Mouse (Mus musculus): ENCODE results near the gene Chrna9.

The Chrna9 gene

GRCm38 (mm10) chr5:65919326-65919725, 15.4 kb upstream of the Chrna9 start:
- DNase-seq (ENCODE audit: low read depth, low spot score) = peak; percentile 72

GRCm38 (mm10) chr5:65919904-65920303, 14.8 kb upstream of the Chrna9 start:
- DNase-seq (ENCODE audit: low read depth, low spot score) = peak; percentile 39

GRCm38 (mm10) chr5:65920701-65921426, 13.9 kb upstream of the Chrna9 start:
- peak; percentile 55 for DNase-seq (ENCODE audit: low read depth, low spot score)

GRCm38 (mm10) chr5:65921477-65922138, 13.1 kb upstream of the Chrna9 start:
- DNase-seq (ENCODE audit: low read depth, low spot score) = peak; percentile 77

- DNase-seq (ENCODE audit: low read depth, low spot score) = no peak
Measured at GRCm38 (mm10) chr5:65926666-65927065, 8.1 kb upstream of the Chrna9 start.

GRCm38 (mm10) chr5:65929162-65929561, 5.6 kb upstream of the Chrna9 start:
- DNase-seq (ENCODE audit: low read depth, low spot score) = peak; percentile 86

GRCm38 (mm10) chr5:65930171-65930570, 4.5 kb upstream of the Chrna9 start:
- no peak for DNase-seq (ENCODE audit: low read depth, low spot score)

- no peak for DNase-seq (ENCODE audit: low read depth, low spot score)
Measured at GRCm38 (mm10) chr5:65933258-65933657, 1.5 kb upstream of the Chrna9 start.

- no peak for DNase-seq (ENCODE audit: low read depth, low spot score)
Measured at GRCm38 (mm10) chr5:65933764-65934163, 957 bp upstream of the Chrna9 start.

- no peak for DNase-seq (ENCODE audit: low read depth, low spot score)
Measured at GRCm38 (mm10) chr5:65937011-65937726, 2.4 kb downstream of the Chrna9 start.

- DNase-seq (ENCODE audit: low read depth, low spot score) = peak; percentile 92
Measured at GRCm38 (mm10) chr5:65937998-65938715, 3.4 kb downstream of the Chrna9 start.

- peak; percentile 51 for DNase-seq (ENCODE audit: low read depth, low spot score)
Measured at GRCm38 (mm10) chr5:65941145-65941544, 6.4 kb downstream of the Chrna9 start.

- no peak for DNase-seq (ENCODE audit: low read depth, low spot score)
Measured at GRCm38 (mm10) chr5:65949822-65950221, 15.1 kb downstream of the Chrna9 start.

GRCm38 (mm10) chr5:65950236-65950635, 15.5 kb downstream of the Chrna9 start:
- DNase-seq (ENCODE audit: low read depth, low spot score) = no peak

GRCm38 (mm10) chr5:65950679-65951512, 16.2 kb downstream of the Chrna9 start:
- peak; percentile 87 for DNase-seq (ENCODE audit: low read depth, low spot score)

GRCm38 (mm10) chr5:65951513-65951909, 16.8 kb downstream of the Chrna9 start:
- peak; percentile 78 for DNase-seq (ENCODE audit: low read depth, low spot score)

GRCm38 (mm10) chr5:65954130-65955080, 19.7 kb downstream of the Chrna9 start:
- peak; percentile 54 for DNase-seq (ENCODE audit: low read depth, low spot score)

- DNase-seq (ENCODE audit: low read depth, low spot score) = peak; percentile 97
Measured at GRCm38 (mm10) chr5:65955343-65956143, 20.8 kb downstream of the Chrna9 start.
